Mouse (Mus musculus) olfactory bulb, adult 2 months (tissue): ENCODE data around the gene Hadha.

Source experiments
- CTCF ChIP-seq: fragments of 200-500 bp; IDR thresholded peaks from 2 replicates; pipeline ENCODE4 v1.5.1; 2012; ENCODE audit warnings: low read depth, mild to moderate bottlenecking, low read length, moderate library complexity; ENCODE audit not compliant: insufficient read depth
- POLR2A ChIP-seq: fragments of 200-500 bp; IDR thresholded peaks from 2 replicates; pipeline ENCODE4 v1.6.1; 2012; ENCODE audit warnings: mild to moderate bottlenecking, low read depth, low read length, moderate library complexity; ENCODE audit not compliant: insufficient read depth

- TF ChIP-seq CTCF (no peak), POLR2A (no peak)
These were observed 19.2 kb downstream of the Hadha start for GRCm38 (mm10) chr5:30135711-30136231.
